Mouse (Mus musculus) CH12.LX (cell line): ENCODE results near the gene Lss. TPM values are rescaled to one million over a fixed set of nuclear protein-coding genes. Genes with fewer than 3 reads are reported as not detected.

Experiments used
- DNase-seq: peaks from one replicate; pipeline ENCODE4 v3.0.0-alpha.2; 2013; ENCODE audit errors: extremely low read depth
- H3K27ac ChIP-seq: 2 replicates; pipeline ENCODE4 v1.5.1; 2012; ENCODE audit warnings: low read depth, mild to moderate bottlenecking, control low read depth, moderate library complexity; ENCODE audit not compliant: insufficient read depth
- H3K27me3 ChIP-seq: replicated peaks from 2 replicates; pipeline ENCODE3; 2012; ENCODE audit warnings: inconsistent platforms
- H3K36me3 ChIP-seq, 2 experiments: replicated peaks in 1 of 2; 2 replicates each; pipeline versions ENCODE3 to v1.6.1; 2012; ENCODE audit warnings: inconsistent platforms in 1 of 2, low read length in 1 of 2, mild to moderate bottlenecking in 1 of 2, mixed read lengths in 1 of 2, moderate library complexity in 1 of 2; ENCODE audit not compliant: control insufficient read depth in 1 of 2, insufficient read depth in 1 of 2
- H3K4me1 ChIP-seq, 2 experiments: 2 replicates each; pipeline ENCODE4 v1.6.1; 2012; ENCODE audit warnings: inconsistent platforms in 1 of 2, moderate library complexity in 1 of 2; ENCODE audit not compliant: insufficient read depth in 2 of 2, control insufficient read depth in 1 of 2
- H3K4me2 ChIP-seq: 2 replicates; pipeline ENCODE4 v1.6.1; 2012; ENCODE audit warnings: low read depth, mild to moderate bottlenecking, control low read depth; ENCODE audit not compliant: poor library complexity, insufficient read depth, severe bottlenecking
- H3K4me3 ChIP-seq, 3 experiments: fragments of 150-350 bp in 1 of 3; sonication (generic) in 1 of 3; replicated peaks in 1 of 3; 2 replicates each; pipeline versions ENCODE3 to v1.5.1; 2011 to 2012; ENCODE audit warnings: low read depth in 2 of 3, low read length in 2 of 3, mild to moderate bottlenecking in 2 of 3, moderate library complexity in 2 of 3, control low read depth in 1 of 3, improper control_type of control experiment in 1 of 3, inconsistent platforms in 1 of 3, mixed read lengths in 1 of 3; ENCODE audit not compliant: poor library complexity in 1 of 3
- H3K79me2 ChIP-seq: replicated peaks from 2 replicates; pipeline ENCODE4 v1.6.1; 2012; ENCODE audit warnings: mild to moderate bottlenecking, moderate library complexity; ENCODE audit not compliant: control insufficient read depth, poor library complexity, insufficient read depth, severe bottlenecking; ENCODE audit errors: extremely low read depth
- H3K9ac ChIP-seq: 2 replicates; pipeline ENCODE4 v1.6.1; 2012; ENCODE audit warnings: low read depth, mild to moderate bottlenecking, control low read depth, moderate library complexity; ENCODE audit not compliant: insufficient read depth
- H3K9me3 ChIP-seq: replicated peaks from 2 replicates; pipeline ENCODE3; 2012; ENCODE audit warnings: low read length, inconsistent platforms, mixed read lengths
- CHD1 ChIP-seq: IDR thresholded peaks from 2 replicates; pipeline ENCODE4 v1.6.1; 2012; ENCODE audit warnings: low read depth, low read length, improper control_type of control experiment, inconsistent platforms
- CHD2 ChIP-seq: IDR thresholded peaks from 2 replicates; pipeline ENCODE4 v1.6.1; 2011; ENCODE audit warnings: low read length, improper control_type of control experiment
- ELF1 ChIP-seq: IDR thresholded peaks from 2 replicates; pipeline ENCODE4 v1.6.1; 2014; ENCODE audit warnings: low read depth, mild to moderate bottlenecking, inconsistent platforms, low read length, improper control_type of control experiment
- GABPA ChIP-seq: IDR thresholded peaks from 2 replicates; pipeline ENCODE4 v1.6.1; 2012; ENCODE audit warnings: low read depth, low read length, improper control_type of control experiment, inconsistent platforms; ENCODE audit not compliant: insufficient replicate concordance
- IRF4 ChIP-seq: IDR thresholded peaks from 2 replicates; pipeline ENCODE4 v1.6.1; 2014; ENCODE audit warnings: low read depth, mild to moderate bottlenecking, inconsistent platforms, low read length, improper control_type of control experiment
- JUND ChIP-seq: conservative IDR thresholded peaks from 2 replicates; pipeline ENCODE4 v1.6.1; 2011; ENCODE audit warnings: low read depth, low read length, improper control_type of control experiment
- MAFK ChIP-seq: IDR thresholded peaks from 2 replicates; pipeline ENCODE4 v1.6.1; 2011; ENCODE audit warnings: low read length, improper control_type of control experiment; ENCODE audit not compliant: insufficient replicate concordance
- MAX ChIP-seq: IDR thresholded peaks from 2 replicates; pipeline ENCODE4 v1.6.1; 2011; ENCODE audit warnings: low read length, improper control_type of control experiment
- MAZ ChIP-seq: IDR thresholded peaks from 2 replicates; pipeline ENCODE4 v1.6.1; 2012; ENCODE audit warnings: low read depth, mild to moderate bottlenecking, inconsistent platforms, low read length, improper control_type of control experiment, moderate library complexity
- MEF2A ChIP-seq: IDR thresholded peaks from 2 replicates; pipeline ENCODE4 v1.6.1; 2014; ENCODE audit warnings: low read depth, mild to moderate bottlenecking, inconsistent platforms, low read length, improper control_type of control experiment, borderline replicate concordance
- NELFE ChIP-seq: IDR thresholded peaks from 2 replicates; pipeline ENCODE4 v1.6.1; 2011; ENCODE audit warnings: low read depth, low read length, improper control_type of control experiment
- NRF1 ChIP-seq: IDR thresholded peaks from 2 replicates; pipeline ENCODE4 v1.6.1; 2014; ENCODE audit warnings: low read depth, mild to moderate bottlenecking, inconsistent platforms, low read length, improper control_type of control experiment, moderate library complexity
- POLR2A ChIP-seq: IDR thresholded peaks from 2 replicates; pipeline ENCODE4 v1.6.1; 2011; ENCODE audit warnings: low read depth, mild to moderate bottlenecking, improper control_type of control experiment, low read length
- POLR2AphosphoS2 ChIP-seq: IDR thresholded peaks from 2 replicates; pipeline ENCODE4 v1.6.1; 2011; ENCODE audit warnings: low read depth, low read length, improper control_type of control experiment
- RCOR1 ChIP-seq: conservative IDR thresholded peaks from 2 replicates; pipeline ENCODE4 v1.6.1; 2012; ENCODE audit warnings: low read depth, mild to moderate bottlenecking, inconsistent platforms, low read length, improper control_type of control experiment
- SIN3A ChIP-seq: IDR thresholded peaks from 2 replicates; pipeline ENCODE4 v1.6.1; 2012; ENCODE audit warnings: low read length, improper control_type of control experiment, inconsistent platforms
- TBP ChIP-seq: conservative IDR thresholded peaks from 2 replicates; pipeline ENCODE4 v1.6.1; 2011; ENCODE audit warnings: low read depth, low read length, improper control_type of control experiment
- TCF12 ChIP-seq: IDR thresholded peaks from 2 replicates; pipeline ENCODE4 v1.6.1; 2014; ENCODE audit warnings: low read depth, mild to moderate bottlenecking, inconsistent platforms, low read length, improper control_type of control experiment
- UBTF ChIP-seq: IDR thresholded peaks from 2 replicates; pipeline ENCODE4 v1.6.1; 2012; ENCODE audit warnings: low read depth, mild to moderate bottlenecking, inconsistent platforms, low read length, improper control_type of control experiment, moderate library complexity
- USF2 ChIP-seq: conservative IDR thresholded peaks from 2 replicates; pipeline ENCODE4 v1.6.1; 2011; ENCODE audit warnings: low read depth, low read length, improper control_type of control experiment
- ZC3H11A ChIP-seq: IDR thresholded peaks from 2 replicates; pipeline ENCODE4 v1.6.1; 2012; ENCODE audit warnings: low read depth, mild to moderate bottlenecking, inconsistent platforms, low read length, improper control_type of control experiment
- ZKSCAN1 ChIP-seq: IDR thresholded peaks from 2 replicates; pipeline ENCODE4 v1.6.1; 2012; ENCODE audit warnings: low read depth, inconsistent platforms, low read length, improper control_type of control experiment, borderline replicate concordance
- ZMIZ1 ChIP-seq: IDR thresholded peaks from 2 replicates; pipeline ENCODE4 v1.6.1; 2012; ENCODE audit warnings: low read depth, mild to moderate bottlenecking, inconsistent platforms, low read length, improper control_type of control experiment
- ZNF384 ChIP-seq: IDR thresholded peaks from 2 replicates; pipeline ENCODE4 v1.6.1; 2012; ENCODE audit warnings: low read depth, low read length, improper control_type of control experiment, inconsistent platforms
- dilution Hi-C: fragments of 300-500 bp; cut with MboI; formaldehyde crosslinking; loops from 2 replicates; pipeline ENCODE4 v1.14.3; 2020; ENCODE audit warnings: low sequenced_read_pairs; ENCODE audit not compliant: extremely low pct_unique_long_range_greater_than_20kb, extremely low pct_ligation_motif_present
- in situ Hi-C: fragments of 300-500 bp; cut with MboI; formaldehyde crosslinking; loops from 3 replicates; pipeline ENCODE4 v1.14.3; 2019; ENCODE audit warnings: low sequenced_read_pairs, low pct_ligation_motif_present, low pct_unique_long_range_greater_than_20kb, mixed read lengths
- polyA plus RNA-seq: library from polyadenylated mRNA; unstranded; fragments of >175 nt; gene quantifications from 2 replicates; pipeline ENCODE4 v1.2.1, GENCODE M21; 2012; ENCODE audit warnings: low read depth; ENCODE audit not compliant: insufficient read length
- total RNA-seq, 2 experiments: library from RNA; depleted of rRNA; stranded (reverse); fragments of 300-350 nt in 1 of 2; fragments of >200 nt in 1 of 2; gene quantifications; 2 replicates each; pipeline ENCODE4 v1.2.3; 2012 to 2014

The Lss gene
- total and polyA plus RNA-seq, 3 experiments = 28.8 to 89.6 (median 37.7) TPM

DNA sequence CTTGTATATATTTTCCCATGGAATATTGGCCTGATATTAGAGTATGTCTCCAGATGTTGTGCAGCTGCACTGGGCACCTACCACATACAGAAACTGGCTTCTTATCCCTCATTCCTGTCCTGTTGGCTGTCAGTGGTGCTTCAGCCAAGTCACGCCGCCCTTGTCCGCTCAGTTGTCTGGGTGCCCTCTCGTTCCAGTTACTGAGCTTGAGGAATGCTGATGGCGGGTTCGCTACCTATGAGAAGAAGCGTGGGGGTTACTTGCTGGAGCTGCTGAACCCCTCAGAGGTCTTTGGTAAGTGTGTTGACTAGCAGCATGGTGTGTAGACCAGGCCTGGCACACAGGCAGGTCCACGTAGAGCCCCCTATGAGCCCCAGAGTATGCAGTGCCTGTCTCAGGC lies 15.2 kb downstream of the Lss start:
- TF ChIP-seq USF2 = no peak
- TF ChIP-seq GABPA = no peak
- TF ChIP-seq CHD1 = no peak
- no peak for TF ChIP-seq TCF12
- no peak for TF ChIP-seq UBTF
- TF ChIP-seq TBP = no peak
- TF ChIP-seq SIN3A = no peak
- no peak for TF ChIP-seq JUND
- no peak for TF ChIP-seq NELFE
- no peak for TF ChIP-seq MAZ
- no peak for TF ChIP-seq MEF2A
- no peak for TF ChIP-seq ZKSCAN1
- no peak for TF ChIP-seq ZC3H11A
- no peak for TF ChIP-seq ZNF384
- no peak for TF ChIP-seq RCOR1
- TF ChIP-seq, all 38 proteins: peak for 0
- in situ Hi-C loops = no loop called here
- H3K4me1 ChIP-seq = peaks cover 0 to 11% of the 10 kb centered on the region in 2 experiments; a peak in 2 of 4 replicates

GRCm38 (mm10) chr10:76548218-76548617 lies 16.8 kb downstream of the Lss start:
- Histone ChIP-seq H3K9ac (no peak overlapping the region), H3K9me3 (no peaks in the 10 kb centered on the region)
- no peak for TF ChIP-seq IRF4
- TF ChIP-seq ZMIZ1 = no peak
- no peak for TF ChIP-seq USF2
- TF ChIP-seq CHD2 = no peak
- no peak for TF ChIP-seq UBTF
- no peak for TF ChIP-seq NRF1
- no peak for TF ChIP-seq MAX
- no peak for TF ChIP-seq POLR2AphosphoS2
- TF ChIP-seq NELFE = no peak
- no peak for TF ChIP-seq MAFK
- TF ChIP-seq POLR2A = no peak
- TF ChIP-seq ELF1 = no peak
- TF ChIP-seq, all 38 proteins: peak for 0
- in situ Hi-C loops (no loop called here), dilution Hi-C loops (no loop called here)
- Histone ChIP-seq H3K27me3 (no peaks in the 10 kb centered on the region), H3K4me3 (no peak overlapping the region), H3K79me2 (no peaks in the 10 kb centered on the region), H3K4me1 (no peaks in the 10 kb centered on the region), H3K36me3 (peaks cover 91 to 100% of the 10 kb centered on the region in 2 experiments), H3K4me2 (no peak overlapping the region), H3K27ac (no peak overlapping the region)
- no peak for DNase-seq

More for the DNA sequence above, 15.2 kb downstream of the Lss start:
- Histone ChIP-seq H3K4me2 (no peak overlapping the region), H3K27me3 (no peaks in the 10 kb centered on the region), H3K9ac (no peak overlapping the region), H3K9me3 (no peaks in the 10 kb centered on the region), H3K27ac (no peak overlapping the region), H3K79me2 (no peaks in the 10 kb centered on the region), H3K4me3 (no peak overlapping the region), H3K36me3 (peaks cover 88 to 100% of the 10 kb centered on the region in 2 experiments)
- DNase-seq = no peak
- dilution Hi-C loops = no loop called here
